Mouse (Mus musculus): ENCODE data around the gene Trim27.

The Trim27 gene

DNA sequence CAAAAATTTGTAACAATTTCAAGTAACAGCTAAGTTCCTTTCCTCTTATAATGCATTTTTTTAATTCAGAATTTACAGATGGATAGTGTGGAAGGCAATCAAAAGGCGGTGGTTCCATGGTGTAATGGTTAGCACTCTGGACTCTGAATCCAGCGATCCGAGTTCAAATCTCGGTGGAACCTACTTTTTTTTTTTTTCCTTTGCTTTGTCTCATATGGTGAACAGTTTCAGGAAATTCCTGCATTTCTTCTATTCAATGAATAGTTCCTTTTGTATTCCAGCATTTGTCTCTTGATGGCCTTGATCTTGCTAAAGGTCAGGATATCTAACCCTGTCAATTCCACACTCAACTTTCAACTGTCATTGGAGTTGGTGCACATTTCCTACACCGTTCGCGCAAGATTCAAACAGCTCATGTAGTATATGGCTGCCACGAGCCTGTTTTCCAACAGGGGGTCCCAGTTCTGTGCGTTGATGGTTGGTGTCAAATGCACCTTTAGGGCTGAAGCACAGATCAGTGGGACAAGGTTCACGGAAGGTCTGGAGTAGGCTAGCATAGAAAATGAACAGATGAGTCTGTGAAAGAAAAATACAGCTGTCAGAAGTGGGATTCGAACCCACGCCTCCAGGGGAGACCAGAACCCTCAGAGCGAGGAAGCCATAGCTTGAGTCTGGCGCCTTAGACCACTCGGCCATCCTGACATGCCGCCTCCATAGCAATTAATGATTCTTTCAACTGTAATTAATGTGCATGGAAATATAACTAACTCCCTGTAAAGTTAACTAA is 6.8 kb upstream of the Trim27 start:
- DNase-seq, result peak; percentile 82

DNA sequence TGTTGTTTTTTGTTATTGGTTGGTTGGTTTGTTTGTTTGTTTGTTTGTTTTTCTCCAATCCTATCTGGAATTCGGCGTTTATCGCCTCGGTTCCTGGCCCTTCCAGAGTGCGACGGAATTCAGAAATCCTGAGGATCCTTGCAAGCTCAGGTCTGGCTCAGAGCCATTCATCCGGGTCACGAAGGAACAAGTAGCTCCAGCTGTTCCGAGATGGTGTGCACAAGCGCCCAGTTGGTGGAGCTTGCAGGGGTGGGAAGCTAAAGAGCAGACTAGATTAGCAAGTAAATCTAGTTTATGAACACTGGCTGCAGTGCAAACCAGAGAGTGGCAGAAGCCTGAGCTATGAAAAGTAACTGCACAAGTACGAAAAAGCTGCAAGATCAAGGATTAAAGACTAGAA is 6.2 kb upstream of the Trim27 start:
- peak; percentile 93 for DNase-seq

DNA sequence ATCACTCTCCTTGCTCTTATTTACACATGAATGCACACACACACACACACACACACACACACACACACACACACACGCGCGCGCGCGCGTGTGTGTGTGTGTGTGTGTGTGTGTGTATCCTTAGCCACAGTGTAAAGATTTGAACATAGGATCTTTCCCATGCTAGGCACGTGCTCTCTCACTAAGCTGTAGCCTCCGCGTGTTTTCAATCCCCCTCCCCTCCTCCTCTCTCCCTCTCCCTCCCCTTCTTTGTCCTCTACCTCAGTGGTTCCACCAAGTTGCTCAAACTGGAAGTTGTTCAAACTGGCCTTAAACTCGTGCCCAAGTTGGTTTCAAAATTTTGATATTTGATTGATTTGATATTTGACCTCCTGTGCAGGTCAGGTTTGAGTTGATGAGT is 2.5 kb upstream of the Trim27 start:
- DNase-seq, result no peak

DNA sequence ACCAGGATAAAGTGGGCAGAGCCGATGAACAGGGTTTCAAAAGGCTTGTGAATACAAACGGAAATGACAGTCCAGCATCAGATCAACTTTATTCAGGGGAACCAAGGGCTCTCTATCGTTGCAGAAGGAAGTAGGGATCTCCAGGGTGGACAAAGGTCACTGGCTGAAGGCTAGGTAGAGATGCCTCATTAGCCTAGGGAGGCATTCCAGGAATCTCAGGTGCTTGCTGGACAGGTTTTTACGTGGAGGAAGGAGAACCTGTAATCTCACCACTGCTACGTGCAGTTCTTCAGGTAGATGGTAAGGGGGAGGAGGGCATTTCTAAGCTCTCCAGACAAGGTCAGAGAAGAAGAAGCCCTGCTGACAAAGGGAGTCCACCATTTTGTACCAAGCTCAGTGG is 1.6 kb upstream of the Trim27 start:
- no peak for DNase-seq

DNA sequence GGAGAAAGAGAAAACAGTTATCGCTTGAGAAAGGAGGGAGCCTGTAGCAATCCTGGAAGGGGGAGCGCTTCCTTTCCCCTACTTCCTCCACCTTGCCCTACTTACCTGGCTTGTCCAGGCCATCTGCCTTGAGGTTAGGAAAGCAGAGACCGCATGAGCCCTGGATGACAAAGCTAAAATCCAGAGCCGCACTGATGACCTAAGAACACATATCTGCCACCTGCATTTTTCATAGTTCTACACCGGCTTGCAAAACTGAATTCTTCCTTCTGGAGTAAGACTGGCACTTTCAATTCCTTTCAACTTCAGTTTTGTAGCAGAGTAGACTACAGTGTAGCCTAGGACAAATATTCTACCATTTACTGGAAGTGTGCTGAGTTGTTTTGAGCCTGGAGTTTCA is 881 bp upstream of the Trim27 start:
- DNase-seq, result no peak

DNA sequence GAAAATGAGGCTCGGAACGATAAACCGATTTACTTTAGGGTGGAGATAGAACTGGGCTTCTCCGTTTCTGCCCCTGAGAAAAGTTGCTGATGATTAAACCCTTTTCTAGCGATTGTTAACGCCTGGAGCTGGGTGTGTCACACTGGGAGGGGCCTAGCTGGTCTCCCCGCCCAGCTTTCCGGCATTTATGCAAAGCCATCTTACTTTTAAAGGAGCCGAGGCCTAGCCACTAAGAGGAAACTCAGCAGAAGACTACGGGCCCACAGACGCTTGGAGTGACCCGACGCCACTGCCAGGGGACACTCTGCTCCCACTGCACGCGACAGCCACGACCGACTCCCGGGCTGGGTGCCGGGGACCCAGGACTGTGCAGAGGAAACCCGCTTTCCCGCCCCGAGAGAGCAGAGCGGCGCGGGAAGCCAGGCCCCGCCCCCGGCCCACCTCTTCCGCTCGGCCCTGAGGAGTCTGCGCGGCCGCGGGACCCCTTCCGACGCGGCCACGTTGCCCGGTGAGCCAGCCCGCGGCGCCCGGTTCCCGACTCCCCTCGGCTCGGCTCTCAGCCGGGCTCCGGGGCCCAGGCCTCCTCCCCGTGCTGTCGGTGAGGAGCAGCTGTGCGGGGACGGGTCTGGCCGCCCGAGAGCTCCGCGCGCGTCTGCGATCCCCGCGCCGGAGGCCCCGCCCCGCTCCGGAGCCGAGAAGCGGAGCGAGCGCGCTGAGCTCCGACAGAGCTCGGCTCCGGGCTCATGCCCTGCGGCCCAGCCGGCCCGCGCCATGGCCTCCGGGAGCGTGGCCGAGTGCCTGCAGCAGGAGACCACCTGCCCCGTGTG is 692 bp downstream of the Trim27 start:
- DNase-seq, result peak; percentile 96

DNA sequence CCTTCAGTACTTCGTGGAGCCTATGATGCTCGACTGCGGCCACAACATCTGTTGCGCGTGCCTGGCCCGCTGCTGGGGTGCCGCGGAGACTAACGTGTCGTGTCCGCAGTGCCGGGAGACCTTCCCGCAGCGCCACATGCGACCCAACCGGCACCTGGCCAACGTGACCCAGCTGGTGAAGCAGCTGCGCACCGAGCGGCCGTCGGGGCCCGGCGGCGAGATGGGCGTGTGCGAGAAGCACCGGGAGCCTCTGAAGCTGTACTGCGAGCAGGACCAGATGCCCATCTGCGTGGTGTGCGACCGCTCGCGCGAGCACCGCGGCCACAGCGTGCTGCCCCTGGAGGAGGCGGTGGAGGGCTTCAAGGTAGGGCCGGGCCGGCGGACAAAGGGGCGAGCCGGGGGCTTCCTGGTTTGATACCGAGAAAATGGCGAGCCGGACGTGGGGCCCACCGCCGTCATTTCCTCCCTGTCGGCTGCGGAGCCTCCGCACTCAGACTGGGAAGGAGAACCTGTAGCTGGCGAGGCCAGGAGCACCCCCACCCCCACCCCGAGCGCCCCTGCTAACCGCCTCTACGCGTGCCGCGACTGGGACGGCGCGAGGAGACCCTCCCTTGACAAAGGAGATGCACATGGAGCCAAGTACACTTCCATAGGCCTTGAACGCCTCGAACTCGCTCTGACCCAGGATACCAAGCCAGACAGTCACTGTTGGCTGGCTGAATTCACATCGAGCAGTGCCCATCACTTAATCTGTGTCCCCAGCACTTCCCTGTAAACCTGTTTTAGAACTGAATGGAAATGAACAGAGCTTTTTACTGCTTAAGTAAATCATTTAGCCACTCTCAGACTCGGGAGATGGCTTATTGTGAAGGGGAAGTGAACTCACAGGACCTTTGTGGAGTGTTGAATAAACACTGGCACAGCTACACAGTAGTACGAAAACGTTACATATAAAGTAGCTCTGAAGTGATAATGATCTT is 1.6 kb downstream of the Trim27 start:
- DNase-seq, result peak; percentile 47

DNA sequence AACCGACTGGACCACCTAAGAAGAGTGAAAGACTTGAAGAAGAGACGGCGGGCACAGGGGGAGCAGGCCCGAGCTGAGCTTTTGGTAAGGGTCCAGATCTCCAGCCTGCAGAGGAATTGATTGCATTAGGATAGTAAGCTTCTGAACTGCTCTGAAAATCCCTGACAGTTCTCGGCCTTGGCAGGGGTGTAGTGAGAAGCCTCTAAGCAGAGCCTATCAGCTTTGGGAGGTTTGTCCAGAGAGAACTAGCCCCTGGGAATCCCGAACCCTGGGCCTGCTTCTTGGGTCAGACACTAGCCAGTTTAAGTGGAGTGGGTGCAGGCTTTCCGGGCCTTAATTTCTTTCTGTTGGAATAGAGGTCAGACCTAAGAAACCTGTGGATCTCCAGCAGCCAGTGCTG is 2.8 kb downstream of the Trim27 start:
- DNase-seq, result no peak

DNA sequence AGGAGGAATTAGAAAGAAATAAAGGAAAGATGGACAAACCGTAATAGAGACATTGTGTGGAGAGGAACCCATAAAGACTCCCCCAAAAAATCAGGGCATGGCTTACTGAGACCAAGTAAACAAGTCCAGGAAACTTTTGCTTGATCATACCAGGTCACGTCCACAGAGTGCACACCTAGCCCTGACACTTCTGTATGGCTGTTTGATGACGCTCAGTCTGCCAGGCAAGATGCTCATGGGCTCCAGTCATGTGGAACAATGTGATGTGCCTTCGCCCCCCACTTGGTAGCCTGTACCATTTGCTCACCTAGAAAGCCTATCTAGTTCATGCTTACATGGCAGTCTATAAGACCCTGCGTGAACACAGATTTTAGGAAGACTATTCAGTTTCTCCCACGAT is 3.8 kb downstream of the Trim27 start:
- DNase-seq, result no peak

DNA sequence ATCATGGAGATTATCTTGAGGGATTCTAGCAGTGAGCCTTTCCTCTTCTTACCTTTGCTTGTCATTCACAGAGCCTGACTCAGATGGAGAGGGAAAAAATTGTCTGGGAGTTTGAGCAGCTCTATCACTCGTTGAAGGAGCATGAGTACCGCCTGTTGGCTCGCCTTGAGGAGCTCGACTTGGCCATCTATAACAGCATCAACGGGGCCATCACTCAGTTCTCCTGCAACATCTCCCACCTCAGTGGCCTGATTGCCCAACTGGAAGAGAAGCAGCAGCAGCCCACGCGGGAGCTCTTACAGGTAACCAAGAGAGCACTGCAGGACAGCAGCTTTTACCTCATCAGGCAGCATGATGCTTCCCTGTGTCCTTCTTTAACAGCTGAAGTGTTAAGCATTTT is 4.4 kb downstream of the Trim27 start:
- no peak for DNase-seq

DNA sequence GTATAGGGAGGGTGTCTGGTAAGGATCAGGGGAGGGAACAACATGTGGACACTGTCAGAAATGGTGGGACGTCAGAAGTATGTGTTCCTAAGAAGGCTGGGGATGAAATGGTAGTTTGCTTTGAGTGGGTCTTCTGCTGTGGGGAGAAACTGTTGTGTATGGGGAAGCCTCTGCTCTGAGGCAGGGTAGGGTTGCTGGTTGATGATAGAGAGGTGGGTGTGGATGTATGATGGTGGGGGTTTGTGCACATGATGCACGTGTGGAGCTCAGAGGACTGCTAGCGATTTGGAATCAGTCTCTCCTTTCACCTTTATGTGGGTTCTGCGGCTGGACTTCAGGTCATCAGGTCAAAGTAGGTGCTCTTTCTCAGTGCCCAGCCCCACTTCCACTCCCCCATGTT is 6.3 kb downstream of the Trim27 start:
- no peak for DNase-seq

DNA sequence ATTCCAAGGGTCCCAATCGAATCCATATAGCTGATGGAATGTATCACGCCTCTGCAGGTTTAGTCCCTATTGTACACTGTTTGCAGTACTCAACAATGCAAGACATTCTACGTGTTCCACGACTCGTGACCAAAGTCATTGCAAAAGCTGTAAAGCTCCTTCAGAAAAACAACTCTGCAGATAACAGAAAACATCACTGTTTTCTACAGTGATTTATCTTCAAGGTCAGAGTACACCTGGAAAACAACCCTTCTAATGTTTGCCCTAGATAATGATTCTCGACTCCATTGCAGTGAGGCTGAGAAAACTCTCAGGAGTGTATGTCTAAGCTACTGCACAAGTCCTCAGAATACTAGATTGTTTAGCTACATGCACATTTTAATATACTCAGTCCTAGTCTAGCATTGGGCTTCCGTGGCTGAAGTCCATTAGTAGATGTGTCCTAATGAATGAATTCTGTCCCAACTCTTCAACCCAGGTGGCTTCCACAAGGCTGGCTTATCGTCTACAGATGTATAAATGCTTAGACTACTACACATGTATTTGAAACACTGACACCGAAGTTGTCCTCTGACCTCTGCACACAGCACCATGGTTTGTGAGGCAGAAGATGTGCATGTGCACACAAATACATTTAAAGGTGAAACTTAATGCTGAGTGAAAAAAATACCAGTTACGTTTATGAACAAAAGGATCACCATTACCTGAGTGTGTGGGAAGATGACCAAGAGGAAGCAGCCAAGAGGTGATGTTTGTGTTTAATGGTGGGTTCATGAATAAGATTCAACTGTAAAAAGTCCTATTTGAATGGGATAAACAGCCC is 16.4 kb downstream of the Trim27 start:
- no peak for DNase-seq

DNA sequence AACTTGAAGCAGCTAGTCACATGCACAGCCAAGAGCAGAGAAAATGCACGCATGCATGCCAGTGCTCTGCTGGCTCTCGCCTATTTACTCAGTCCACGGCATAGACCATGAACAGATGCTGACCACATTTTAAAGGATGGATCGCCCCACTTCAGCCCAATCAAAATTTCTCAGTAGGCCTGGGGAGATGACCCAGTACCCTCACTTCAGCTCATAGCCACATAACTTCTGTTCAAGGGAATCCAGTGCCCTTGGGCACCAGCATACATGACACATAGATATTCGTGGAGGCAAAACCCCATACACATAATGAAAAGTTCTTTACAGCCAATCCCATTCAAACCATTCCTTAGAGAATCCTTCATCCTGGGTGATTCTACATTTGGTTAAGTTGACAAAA is 18.5 kb downstream of the Trim27 start:
- DNase-seq, result no peak

DNA sequence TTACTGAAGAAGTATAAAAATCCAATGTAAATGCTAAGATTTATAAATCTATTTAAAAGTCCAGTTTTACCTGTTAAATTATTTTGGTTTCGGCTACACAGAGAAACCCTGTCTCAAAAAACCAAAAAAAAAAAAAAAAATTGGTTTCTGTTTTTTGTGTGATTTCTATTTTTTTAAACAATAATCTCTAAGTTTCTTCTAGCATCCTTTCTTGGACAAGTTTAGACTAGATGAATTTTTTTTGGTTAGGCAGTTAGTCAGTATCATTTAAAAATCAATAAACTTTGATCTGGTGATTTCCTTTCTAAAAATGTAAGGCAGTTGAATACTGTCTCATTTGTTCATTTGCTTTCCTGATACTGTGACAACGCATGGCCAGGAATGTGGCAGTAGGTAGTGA is 19.1 kb downstream of the Trim27 start:
- DNase-seq, result no peak

DNA sequence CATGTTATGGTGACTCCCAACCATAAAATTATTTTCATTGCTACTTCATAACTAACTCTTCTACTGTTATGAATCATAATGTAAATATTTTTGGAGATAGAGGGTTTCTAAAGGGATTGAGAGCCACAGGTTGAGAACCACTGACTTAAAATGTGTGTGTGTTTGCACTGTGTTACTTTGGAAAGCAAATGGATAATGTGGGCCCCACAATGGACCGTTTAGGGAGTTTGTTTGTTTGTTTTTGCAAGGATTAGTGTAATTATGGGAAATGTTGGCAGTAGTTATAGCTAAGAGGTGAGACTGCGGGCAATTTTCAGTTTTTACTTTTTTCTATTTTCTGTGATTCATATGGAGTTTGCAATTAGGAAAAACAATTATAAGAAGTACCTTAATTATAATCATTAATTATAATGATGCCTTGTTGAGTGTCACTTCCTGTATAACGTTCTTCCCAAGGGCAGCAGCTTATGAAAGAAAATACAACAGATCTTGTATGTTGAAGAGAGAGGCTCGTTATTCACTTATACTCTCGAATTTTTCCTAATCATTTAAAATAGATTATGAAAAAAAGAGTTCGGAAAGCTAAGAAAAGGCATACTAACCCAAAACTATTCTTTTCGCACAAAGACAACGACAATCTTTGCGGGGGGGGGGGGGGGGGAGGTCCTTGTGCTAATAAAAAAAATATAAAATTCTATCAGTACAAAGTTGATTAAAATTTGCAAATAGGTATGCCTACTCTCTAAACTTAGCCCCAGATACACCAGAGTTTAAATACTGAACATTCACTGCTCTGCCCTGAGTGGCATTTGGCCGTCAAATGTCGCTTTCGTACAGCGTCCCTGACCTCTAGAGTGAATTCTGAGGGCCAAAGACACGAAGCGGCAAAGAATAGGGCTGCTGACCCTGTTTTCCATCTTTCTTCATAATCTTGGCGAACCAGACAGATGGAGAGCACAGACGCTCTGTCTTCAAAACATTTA is 20.1 kb downstream of the Trim27 start:
- DNase-seq, result no peak

DNA sequence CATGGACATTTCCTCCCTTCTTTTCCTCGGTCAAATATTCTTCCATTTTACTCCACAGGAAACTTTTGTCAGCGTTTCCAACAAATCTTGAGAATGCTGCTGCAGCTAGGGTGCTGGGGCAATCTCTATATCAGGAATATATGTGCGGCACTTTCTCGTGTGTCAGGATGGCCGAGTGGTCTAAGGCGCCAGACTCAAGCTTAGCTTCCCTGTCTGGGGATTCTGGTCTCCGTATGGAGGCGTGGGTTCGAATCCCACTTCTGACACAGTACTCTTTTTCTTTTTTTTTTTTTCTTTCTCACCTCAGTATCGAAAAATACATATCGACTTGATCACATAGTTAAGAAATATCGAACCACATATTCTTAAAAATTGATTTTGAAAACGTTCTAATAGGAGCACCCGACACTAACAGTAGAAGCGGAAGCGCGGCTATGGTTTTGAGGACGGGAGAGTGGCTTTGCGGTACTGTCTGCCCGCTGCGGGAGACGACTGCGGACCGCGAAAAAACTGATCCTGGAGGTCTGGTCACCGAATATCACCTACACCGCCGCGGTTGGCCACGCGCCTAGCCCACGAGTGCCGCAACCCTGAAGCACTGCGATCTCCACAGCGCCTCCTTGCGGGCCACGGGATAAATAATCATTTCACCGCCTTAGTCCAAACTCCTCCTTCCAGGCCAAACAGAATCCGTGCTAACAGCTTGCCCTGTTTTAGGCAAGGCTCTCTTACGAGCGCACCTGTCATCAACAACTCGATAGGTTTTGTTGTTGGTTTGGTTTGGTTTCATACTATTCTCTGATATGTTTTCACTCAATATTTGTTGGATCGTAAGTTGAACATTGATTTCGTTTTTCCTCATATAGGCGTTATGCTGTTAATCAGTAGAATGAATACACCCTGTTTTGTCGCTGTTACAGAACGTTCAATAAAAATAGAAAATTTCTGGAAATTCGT is 21.1 kb downstream of the Trim27 start:
- DNase-seq, result peak; percentile 95

DNA sequence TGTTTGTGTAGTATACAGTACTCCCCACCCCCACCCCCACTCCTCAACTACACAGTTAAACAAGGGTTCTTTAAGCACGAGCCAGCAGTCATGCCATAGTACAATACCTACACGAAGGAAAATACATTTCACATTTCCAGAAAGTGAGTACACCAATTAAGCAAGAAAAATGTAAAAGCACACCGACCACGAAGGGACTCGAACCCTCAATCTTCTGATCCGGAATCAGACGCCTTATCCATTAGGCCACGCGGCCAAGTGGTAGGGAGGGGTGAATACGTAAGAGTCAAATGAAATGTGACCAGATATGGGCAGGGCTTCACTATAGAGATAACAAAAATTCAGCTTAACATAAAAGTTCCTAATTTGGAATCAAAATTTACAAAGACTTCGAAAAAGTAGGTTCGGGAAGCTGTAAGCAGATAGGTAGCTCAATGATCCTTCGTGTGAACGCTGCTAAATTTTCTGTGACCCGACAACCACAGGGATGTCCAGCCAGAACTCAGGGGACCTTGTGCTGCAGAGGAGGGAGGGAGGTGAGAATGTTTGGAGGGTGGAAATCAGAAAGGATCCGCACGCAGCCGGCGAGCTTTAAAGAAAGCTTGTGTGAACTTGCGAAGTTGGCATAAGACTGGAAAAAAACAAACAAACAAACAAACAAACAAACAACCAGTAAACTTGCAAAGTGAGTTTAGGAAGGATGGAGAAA is 36.2 kb downstream of the Trim27 start:
- DNase-seq, result peak; percentile 47

DNA sequence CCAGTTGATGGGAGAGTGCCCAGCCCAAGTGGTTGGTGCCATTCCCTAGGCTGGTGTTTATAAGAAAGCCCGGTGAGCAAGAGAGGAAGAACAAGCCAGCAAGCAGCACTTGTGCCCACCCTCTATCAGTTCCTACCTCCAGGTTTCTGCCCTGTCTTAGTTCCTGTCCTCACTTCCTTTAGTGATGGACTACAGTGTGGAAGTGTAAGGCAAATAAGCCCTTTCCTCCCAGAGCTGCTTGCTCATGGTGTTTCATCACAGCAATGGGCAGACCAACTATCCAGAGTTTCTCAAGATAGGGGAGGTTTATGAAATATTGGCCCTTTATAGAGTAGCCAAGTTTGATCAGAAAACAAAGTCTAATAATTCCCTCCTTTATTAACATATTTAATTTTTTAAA is 37.5 kb downstream of the Trim27 start:
- no peak for DNase-seq
